Mouse (Mus musculus) limb, embryonic 13.5 days (tissue): ENCODE measurements at regions not wholly inside any gene's neighbourhood (a gene's known extent, or its start where the extent isn't known, plus 50 kb on each side); places are given as distances from the start of the nearest gene placed in this dataset.
A peak's percentile ranks its signal among the peaks of the same experiment; 100 is the strongest.

Experiments
- ATAC-seq: fragments of 200-750 bp; cut with Nextera tagmentation; 2 replicates; pipeline ENCODE4 v1.8.0; 2017; ENCODE audit warnings: low read depth, moderate number of reproducible peaks, moderate TSS enrichment; ENCODE audit not compliant: low FRiP score
- H3K27ac ChIP-seq: fragments of 300-500 bp; sonication (generic); 2 replicates; pipeline ENCODE4 v1.5.1; 2015; ENCODE audit warnings: inconsistent platforms, mild to moderate bottlenecking, moderate library complexity
- H3K27me3 ChIP-seq: fragments of 300-500 bp; sonication (generic); 2 replicates; pipeline ENCODE4 v1.6.1; 2015; ENCODE audit warnings: mild to moderate bottlenecking, inconsistent platforms
- H3K36me3 ChIP-seq: fragments of 300-500 bp; sonication (generic); 2 replicates; pipeline ENCODE4 v1.6.1; 2015; ENCODE audit warnings: inconsistent platforms, mild to moderate bottlenecking, moderate library complexity
- H3K4me1 ChIP-seq: fragments of 300-500 bp; sonication (generic); 2 replicates; pipeline ENCODE4 v1.6.1; 2015; ENCODE audit warnings: inconsistent platforms
- H3K4me2 ChIP-seq: fragments of 300-500 bp; sonication (generic); replicated peaks from 2 replicates; pipeline ENCODE4 v1.6.1; 2015; ENCODE audit warnings: inconsistent platforms, mild to moderate bottlenecking, moderate library complexity
- H3K4me3 ChIP-seq: fragments of 300-500 bp; sonication (generic); 2 replicates; pipeline ENCODE4 v1.5.1; 2015; ENCODE audit warnings: moderate library complexity, mild to moderate bottlenecking, inconsistent platforms
- H3K9ac ChIP-seq: fragments of 300-500 bp; sonication (generic); 2 replicates; pipeline ENCODE4 v1.6.1; 2015; ENCODE audit warnings: mild to moderate bottlenecking, inconsistent platforms
- H3K9me3 ChIP-seq: fragments of 300-500 bp; sonication (generic); 2 replicates; pipeline ENCODE4 v1.6.1; 2016; ENCODE audit warnings: inconsistent platforms
- WGBS: fragments of 180-500 bp; shearing (Covaris S2); methylation state at CpG from one replicate; pipeline ENCODE4 v1.1.7; 2015; 5-methylcytosine and 5-hydroxymethylcytosine counted together

DNA sequence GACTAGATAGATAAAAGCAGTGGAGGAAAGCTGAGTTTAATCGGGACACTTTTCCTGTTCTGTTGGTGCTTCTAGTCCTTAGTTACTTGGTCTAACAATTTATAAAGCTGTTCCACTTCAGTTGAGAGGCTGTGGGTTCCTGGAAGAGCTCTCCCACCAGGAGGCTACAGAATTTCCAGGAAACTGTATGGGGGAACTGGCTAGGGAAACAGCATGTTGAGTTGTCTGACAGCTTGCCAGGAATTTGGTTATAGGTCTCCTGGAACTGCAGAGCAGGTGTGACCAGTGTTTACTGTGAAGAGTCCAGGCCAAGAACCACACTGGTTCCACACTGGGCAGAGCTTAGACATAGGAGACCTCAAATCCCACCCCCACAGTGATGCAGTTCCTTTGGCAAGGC lies 65.0 kb upstream of the Pik3cg start:
- ATAC-seq: no peak; the same call in 1 of the 2 replicates
- WGBS: 81% methylated on average over 1 of the region's 1 CpGs
- H3K4me3 ChIP-seq: no peak overlapping the region
- H3K4me1 ChIP-seq: no peaks in the 10 kb centered on the region
- H3K27ac ChIP-seq: no peak overlapping the region
- H3K36me3 ChIP-seq: no peaks in the 10 kb centered on the region
- no peak overlapping the region for H3K4me2 ChIP-seq
- no peaks in the 10 kb centered on the region for H3K9me3 ChIP-seq
- H3K27me3 ChIP-seq: no peaks in the 10 kb centered on the region
- no peak overlapping the region for H3K9ac ChIP-seq

DNA sequence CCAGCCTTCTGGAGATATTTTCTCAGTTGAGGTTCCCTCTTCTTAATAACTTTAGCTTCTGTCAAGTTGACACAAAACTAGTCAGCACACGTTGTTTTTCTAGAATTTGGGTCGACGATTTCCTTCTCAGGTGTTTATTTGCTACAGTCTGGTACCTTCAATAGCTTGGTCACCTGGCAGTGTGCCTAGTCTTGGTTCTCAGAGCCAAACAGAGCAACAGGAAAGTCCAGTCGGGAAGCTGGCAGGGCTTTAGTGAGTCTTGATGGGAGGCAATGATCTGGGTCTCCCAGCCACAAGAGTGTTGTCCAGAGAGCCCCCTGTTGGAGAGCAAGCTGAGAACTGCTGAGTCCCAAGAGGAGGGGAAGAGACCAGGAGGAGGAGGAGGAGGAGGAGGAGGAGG lies 71.4 kb upstream of the Pik3cg start:
- H3K27ac ChIP-seq: no peak overlapping the region
- 63% methylated on average over 4 of the region's 4 CpGs for WGBS
- H3K4me3 ChIP-seq: no peak overlapping the region
- no peak overlapping the region for H3K9ac ChIP-seq
- no peaks in the 10 kb centered on the region for H3K27me3 ChIP-seq
- H3K4me2 ChIP-seq: no peak overlapping the region
- no peaks in the 10 kb centered on the region for H3K36me3 ChIP-seq
- no peaks in the 10 kb centered on the region for H3K9me3 ChIP-seq
- ATAC-seq: no peak
- 0 out of 2 replicates have a peak, but pooled peaks cover 3% of the 10 kb centered on the region for H3K4me1 ChIP-seq

DNA sequence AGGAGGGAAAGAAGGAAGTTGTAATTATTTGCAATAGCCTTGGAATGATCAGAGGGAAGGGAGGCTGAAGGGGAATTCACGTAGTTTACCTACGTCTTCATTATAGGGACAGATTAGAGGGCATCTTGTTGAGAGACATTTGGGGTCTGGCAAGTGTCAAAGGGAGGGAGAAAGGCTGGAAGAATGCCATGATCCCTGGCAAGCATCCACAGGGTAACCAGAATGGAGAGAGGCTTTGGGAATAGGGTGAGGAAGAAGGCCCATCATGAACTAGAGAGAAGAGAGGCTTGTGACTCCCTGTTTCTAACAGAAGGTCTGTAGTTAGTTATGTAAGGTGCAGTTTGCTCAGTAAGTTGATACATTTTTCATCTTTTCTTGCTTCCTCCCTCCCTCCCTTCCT lies 71.8 kb upstream of the Pik3cg start:
- Histone ChIP-seq H3K9ac (no peak overlapping the region), H3K36me3 (no peaks in the 10 kb centered on the region), H3K4me1 (0 out of 2 replicates have a peak, but pooled peaks cover 3% of the 10 kb centered on the region), H3K27ac (no peak overlapping the region), H3K4me3 (no peak overlapping the region), H3K4me2 (no peak overlapping the region), H3K27me3 (no peaks in the 10 kb centered on the region), H3K9me3 (no peaks in the 10 kb centered on the region)
- no peak for ATAC-seq
- 86% methylated on average over 2 of the region's 2 CpGs for WGBS

DNA sequence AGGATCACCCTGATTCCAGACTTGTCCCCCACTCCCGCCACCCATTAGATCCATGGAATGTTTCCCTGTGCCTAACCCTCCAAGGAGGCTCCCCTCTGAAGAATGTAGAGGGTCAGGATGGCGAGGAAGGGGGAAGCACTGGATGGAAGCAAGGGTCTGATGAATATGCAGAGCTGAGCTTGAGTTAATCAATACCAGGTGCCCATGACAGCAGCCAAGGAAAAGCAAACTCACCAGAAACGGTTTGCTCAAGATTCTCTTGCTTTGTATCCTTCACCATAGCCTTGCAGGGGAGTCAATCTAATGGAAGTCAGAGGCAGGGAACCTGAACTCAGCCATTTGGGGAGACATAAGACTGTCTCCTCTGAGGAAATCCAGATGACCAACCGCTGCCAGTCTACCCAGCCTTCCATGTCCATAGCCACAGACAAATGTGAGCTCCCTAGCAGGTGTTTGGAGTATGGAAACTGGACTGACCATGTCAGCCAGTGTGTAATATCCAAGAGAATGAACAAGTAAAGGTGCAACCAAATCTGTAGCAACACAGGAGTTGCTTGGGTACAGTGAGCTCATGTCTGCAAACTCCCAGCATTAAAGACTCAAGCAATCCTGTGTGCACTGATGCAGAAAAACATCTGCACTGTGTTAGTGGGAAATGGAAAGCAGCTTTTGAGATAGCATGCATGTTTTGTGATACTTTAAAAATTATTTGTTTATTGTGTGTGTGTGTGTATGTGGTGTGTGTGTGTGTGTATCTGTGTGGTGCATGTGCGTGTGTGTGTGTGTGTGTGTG lies 74.1 kb upstream of the Pik3cg start:
- H3K9ac ChIP-seq: no peak overlapping the region
- 0 out of 2 replicates have a peak, but pooled peaks cover 3% of the 10 kb centered on the region for H3K4me1 ChIP-seq
- H3K27ac ChIP-seq: no peak overlapping the region
- peak; percentile 59; the same call in 1 of the 2 replicates for ATAC-seq
- no peaks in the 10 kb centered on the region for H3K27me3 ChIP-seq
- H3K4me3 ChIP-seq: no peak overlapping the region
- H3K36me3 ChIP-seq: no peaks in the 10 kb centered on the region
- WGBS: 52% methylated on average over 5 of the region's 5 CpGs
- H3K4me2 ChIP-seq: 0 out of 2 replicates have a peak overlapping the region, but pooled peaks have one; percentile 16
- no peaks in the 10 kb centered on the region for H3K9me3 ChIP-seq

DNA sequence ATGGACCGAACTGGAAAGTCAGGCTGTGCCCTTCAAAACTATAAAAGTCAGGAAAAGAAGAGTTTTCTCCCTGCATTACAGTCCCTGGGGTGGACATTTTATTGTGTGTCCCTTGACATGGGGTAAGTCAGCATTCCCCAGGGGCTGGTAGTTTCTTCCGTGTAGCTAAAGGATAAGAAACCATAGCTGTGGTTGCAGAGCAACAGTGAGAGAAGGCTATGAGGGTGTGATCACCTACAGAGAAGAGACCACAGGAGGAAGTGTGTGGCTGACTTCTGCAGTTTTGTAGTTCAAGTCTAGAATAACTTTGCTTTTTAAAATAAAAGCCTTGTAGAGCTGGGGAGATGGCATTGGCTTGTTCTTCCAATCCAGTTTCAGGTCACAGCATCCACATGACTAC lies 76.6 kb upstream of the Pik3cg start:
- Histone ChIP-seq H3K9ac (no peak overlapping the region), H3K4me3 (no peak overlapping the region), H3K36me3 (no peaks in the 10 kb centered on the region), H3K4me1 (0 out of 2 replicates have a peak, but pooled peaks cover 3% of the 10 kb centered on the region), H3K4me2 (no peak overlapping the region), H3K27ac (no peak overlapping the region), H3K9me3 (no peaks in the 10 kb centered on the region), H3K27me3 (no peaks in the 10 kb centered on the region)
- ATAC-seq: no peak
- 62% methylated on average over 2 of the region's 2 CpGs for whole genome bisulfite sequencing

DNA sequence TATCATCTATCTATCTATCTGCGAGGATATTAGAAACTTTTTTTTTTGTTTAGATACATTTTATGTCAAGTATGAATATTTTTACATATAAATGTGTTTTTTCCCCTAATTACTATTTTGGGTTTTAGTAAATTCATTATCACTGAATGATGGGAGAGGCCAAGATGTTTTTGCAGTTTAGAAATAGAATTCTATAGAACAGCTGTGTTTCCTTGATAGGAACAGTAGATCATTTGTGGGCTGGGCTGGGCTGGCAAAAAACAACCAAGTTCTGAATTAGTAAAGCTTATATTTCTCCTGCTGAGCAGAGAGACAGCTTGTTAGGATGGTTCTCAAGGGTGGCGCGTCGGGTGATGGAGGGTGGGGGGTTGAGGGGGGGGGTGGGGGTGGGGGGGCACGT lies 78.2 kb upstream of the Pik3cg start:
- H3K27ac ChIP-seq: no peak overlapping the region
- H3K4me1 ChIP-seq: 0 out of 2 replicates have a peak, but pooled peaks cover 3% of the 10 kb centered on the region
- H3K36me3 ChIP-seq: no peaks in the 10 kb centered on the region
- WGBS: 29% methylated on average over 5 of the region's 5 CpGs
- no peaks in the 10 kb centered on the region for H3K27me3 ChIP-seq
- H3K9me3 ChIP-seq: no peaks in the 10 kb centered on the region
- H3K4me3 ChIP-seq: no peak overlapping the region
- no peak overlapping the region for H3K9ac ChIP-seq
- H3K4me2 ChIP-seq: no peak overlapping the region
- no peak for ATAC-seq

DNA sequence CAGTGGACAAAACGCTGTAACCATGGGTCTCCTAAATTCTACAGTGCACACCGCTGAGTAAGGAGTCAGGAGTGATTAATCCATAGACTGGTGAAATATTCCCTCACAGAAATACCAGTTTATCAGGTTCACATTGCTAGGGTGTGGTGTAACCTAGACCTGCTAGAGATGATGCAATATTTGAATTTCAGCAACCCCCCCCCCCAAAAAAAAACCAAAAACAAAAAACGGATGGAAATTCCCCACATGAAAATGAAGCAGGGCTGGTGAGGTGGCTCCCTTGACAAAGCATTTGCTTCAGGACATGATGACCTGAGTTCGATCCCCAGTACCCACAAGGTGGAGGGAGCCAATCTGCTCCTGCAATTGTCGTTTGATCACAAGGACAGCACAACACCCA lies 82.7 kb upstream of the Pik3cg start:
- Histone ChIP-seq H3K4me3 (no peak overlapping the region), H3K27ac (no peak overlapping the region), H3K4me1 (no peaks in the 10 kb centered on the region), H3K27me3 (no peaks in the 10 kb centered on the region), H3K9me3 (no peaks in the 10 kb centered on the region), H3K36me3 (no peaks in the 10 kb centered on the region), H3K4me2 (no peak overlapping the region), H3K9ac (no peak overlapping the region)
- no peak for ATAC-seq
- 79% methylated on average over 5 of the region's 5 CpGs for WGBS

DNA sequence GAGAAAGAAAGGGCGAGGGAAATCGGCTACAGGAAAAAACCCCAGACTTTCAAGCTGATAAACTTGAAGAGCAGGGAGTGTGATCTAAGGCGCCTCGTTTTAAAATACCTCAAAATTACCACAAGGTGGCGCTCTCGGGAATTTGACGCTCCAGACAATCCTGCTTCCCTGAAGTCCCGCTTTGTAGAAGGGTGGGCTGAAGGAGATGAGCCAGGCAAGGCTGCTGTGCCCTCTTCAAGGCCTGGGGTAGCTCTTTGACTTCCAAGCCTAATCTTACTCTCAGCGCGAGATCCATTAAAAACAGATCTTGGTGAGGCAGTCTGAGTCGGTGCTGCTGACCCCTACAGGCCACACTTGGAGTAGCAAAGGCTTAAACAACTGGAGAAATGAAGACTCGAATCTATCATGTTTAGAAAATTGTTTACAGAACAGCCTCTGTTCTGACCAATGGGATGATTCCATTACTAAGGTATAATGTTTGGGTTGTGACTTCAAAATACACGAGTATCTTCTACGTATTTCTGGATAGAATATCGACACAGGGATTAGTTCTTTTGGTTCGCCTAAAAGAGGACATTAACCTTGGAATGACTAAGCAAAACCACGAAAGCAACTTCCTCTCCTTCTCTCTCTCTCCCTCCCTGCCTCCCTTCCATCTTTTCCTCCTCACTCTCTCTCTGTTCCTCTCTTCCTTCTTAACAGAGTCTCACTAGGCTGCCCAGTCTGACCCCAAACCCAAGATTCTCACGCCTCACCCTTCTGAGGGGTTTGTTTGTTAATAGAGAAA lies 83.7 kb upstream of the Pik3cg start:
- H3K9me3 ChIP-seq: no peaks in the 10 kb centered on the region
- WGBS: 25% methylated on average over 18 of the region's 18 CpGs
- H3K36me3 ChIP-seq: no peaks in the 10 kb centered on the region
- no peak overlapping the region for H3K27ac ChIP-seq
- ATAC-seq: peak; percentile 72
- H3K4me1 ChIP-seq: no peaks in the 10 kb centered on the region
- peak overlapping the region; percentile 43 for H3K4me3 ChIP-seq
- peak overlapping the region; percentile 64 for H3K4me2 ChIP-seq
- peak overlapping the region; percentile 59 for H3K9ac ChIP-seq
- no peaks in the 10 kb centered on the region for H3K27me3 ChIP-seq

DNA sequence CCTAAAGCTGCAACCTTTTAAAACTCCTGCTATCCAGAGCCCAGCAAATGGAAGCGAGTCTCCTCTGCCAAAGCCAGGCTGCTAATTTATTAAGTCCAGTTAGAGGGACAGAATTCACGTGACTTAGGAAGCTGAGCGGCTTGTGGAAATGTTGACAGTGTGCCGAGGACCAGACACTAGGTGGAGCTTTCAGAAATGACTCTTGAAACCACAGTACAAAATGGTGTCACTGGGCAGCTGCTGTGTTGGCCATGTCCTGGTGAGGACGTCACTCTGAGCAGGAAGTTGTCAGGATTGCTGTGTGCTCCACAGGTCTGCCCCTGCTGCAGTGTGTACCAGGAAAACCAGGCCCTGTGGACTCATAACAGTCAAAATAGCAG lies 84.3 kb upstream of the Pik3cg start:
- Histone ChIP-seq H3K27me3 (no peaks in the 10 kb centered on the region), H3K4me2 (no peak overlapping the region)
- 73% methylated on average over 5 of the region's 5 CpGs for WGBS

DNA sequence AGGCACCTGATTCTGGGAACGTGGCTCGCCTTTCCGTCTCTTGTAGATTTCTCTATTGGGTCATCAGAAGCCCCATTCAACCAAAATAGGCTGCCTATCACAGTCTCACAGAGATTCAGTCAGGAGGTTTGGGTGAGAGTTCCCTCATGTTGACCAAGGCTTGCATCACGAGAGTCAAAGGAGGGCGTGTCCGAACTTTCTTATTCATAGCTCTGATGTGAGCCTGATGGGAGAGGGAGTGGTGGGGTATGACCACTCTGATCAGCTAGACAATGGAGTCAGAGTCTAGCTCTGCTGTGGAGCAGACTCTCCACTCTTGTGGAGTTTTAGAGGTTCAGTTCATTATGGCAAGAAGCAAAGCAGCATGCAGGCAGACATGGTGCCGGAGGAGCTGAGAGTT lies 81.1 kb upstream of the Ccdc71l start:
- H3K27ac ChIP-seq: no peak overlapping the region
- H3K4me2 ChIP-seq: no peak overlapping the region
- no peak overlapping the region for H3K4me3 ChIP-seq
- H3K4me1 ChIP-seq: no peaks in the 10 kb centered on the region
- no peak for ATAC-seq
- H3K27me3 ChIP-seq: no peaks in the 10 kb centered on the region
- no peak overlapping the region for H3K9ac ChIP-seq
- no peaks in the 10 kb centered on the region for H3K9me3 ChIP-seq
- H3K36me3 ChIP-seq: no peaks in the 10 kb centered on the region
- 98% methylated on average over 7 of the region's 7 CpGs for WGBS

More for the DNA sequence above, 84.3 kb upstream of the Pik3cg start:
- no peak for ATAC-seq
- H3K4me1 ChIP-seq: no peaks in the 10 kb centered on the region
- H3K9ac ChIP-seq: no peak overlapping the region
- no peaks in the 10 kb centered on the region for H3K9me3 ChIP-seq
- no peak overlapping the region for H3K27ac ChIP-seq
- H3K36me3 ChIP-seq: no peaks in the 10 kb centered on the region
- no peak overlapping the region for H3K4me3 ChIP-seq

DNA sequence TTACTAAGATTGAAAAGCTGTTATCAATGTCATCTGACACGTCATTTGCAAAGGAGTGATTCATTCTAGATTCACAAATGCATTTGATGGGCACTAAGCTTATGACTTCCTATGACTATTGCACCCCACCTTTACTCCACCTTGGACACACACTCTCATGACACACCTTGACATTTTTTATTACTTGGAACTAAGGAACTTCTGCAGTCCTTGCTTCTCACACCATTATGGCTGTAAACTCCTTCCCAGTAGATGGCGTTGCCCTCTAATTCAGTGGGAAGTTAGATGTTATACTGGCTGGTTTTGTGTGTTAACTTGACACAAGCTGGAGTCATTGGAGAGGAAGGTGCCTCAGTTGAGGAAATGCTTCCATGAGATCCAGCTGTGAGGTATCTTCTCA lies 78.8 kb upstream of the Ccdc71l start:
- H3K27me3 ChIP-seq: no peaks in the 10 kb centered on the region
- H3K9ac ChIP-seq: no peak overlapping the region
- no peak for ATAC-seq
- no peaks in the 10 kb centered on the region for H3K9me3 ChIP-seq
- no peaks in the 10 kb centered on the region for H3K36me3 ChIP-seq
- H3K4me2 ChIP-seq: no peak overlapping the region
- no peaks in the 10 kb centered on the region for H3K4me1 ChIP-seq
- WGBS: 76% methylated on average over 2 of the region's 2 CpGs
- no peak overlapping the region for H3K4me3 ChIP-seq
- H3K27ac ChIP-seq: no peak overlapping the region

DNA sequence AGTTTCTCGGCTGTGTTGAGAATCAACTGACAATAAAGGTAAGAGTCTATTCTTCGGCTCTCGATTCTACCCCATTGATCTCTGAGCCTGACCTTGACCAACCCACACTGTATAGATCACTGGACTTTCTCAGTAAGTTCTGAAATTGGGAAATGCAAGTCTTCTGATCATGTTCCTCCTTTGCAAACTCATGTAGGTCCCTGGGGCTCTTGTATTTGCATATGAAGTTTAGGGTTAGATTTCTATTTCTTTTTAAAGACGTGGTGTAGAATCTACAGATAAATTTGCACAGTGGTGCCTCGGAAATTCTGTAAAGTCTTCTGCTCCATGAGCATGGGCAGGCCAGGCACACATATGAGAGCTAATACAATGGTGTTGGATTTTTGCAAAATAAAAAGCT lies 72.8 kb upstream of the Ccdc71l start:
- Histone ChIP-seq H3K27me3 (no peaks in the 10 kb centered on the region), H3K4me3 (no peak overlapping the region), H3K27ac (no peak overlapping the region), H3K36me3 (no peaks in the 10 kb centered on the region), H3K9ac (no peak overlapping the region), H3K9me3 (no peaks in the 10 kb centered on the region), H3K4me2 (no peak overlapping the region), H3K4me1 (no peaks in the 10 kb centered on the region)
- WGBS: 92% methylated on average over 5 of the region's 5 CpGs
- ATAC-seq: no peak
